Mouse (Mus musculus) forebrain, postnatal 0 days (tissue): ENCODE data around the gene Xpo6. TPM values are rescaled to one million over a fixed set of nuclear protein-coding genes. Genes with fewer than 3 reads are reported as not detected.
A peak's percentile ranks its signal among the peaks of the same experiment; 100 is the strongest.

Source experiments
- ATAC-seq: fragments of 200-750 bp; cut with Nextera tagmentation; 2 replicates; pipeline ENCODE4 v1.8.0; 2017; ENCODE audit warnings: mild to moderate bottlenecking, moderate library complexity
- DNase-seq: peaks from one replicate; pipeline ENCODE4 v3.0.0-alpha.2; 2015
- H3K27ac ChIP-seq: fragments of 300-500 bp; sonication (generic); 2 replicates; pipeline ENCODE4 v1.5.1; 2014; ENCODE audit warnings: low read depth, mild to moderate bottlenecking, antibody characterized with exemption, low read length, moderate library complexity, mixed read lengths
- H3K27me3 ChIP-seq: fragments of 300-500 bp; sonication (generic); 2 replicates; pipeline ENCODE4 v1.6.1; 2014; ENCODE audit warnings: mild to moderate bottlenecking, low read length, mixed read lengths; ENCODE audit not compliant: insufficient read depth
- H3K36me3 ChIP-seq: fragments of 300-500 bp; sonication (generic); 2 replicates; pipeline ENCODE4 v1.6.1; 2014; ENCODE audit warnings: mild to moderate bottlenecking, moderate library complexity; ENCODE audit not compliant: insufficient read depth
- H3K4me1 ChIP-seq: fragments of 300-500 bp; sonication (generic); 2 replicates; pipeline ENCODE4 v1.6.1; 2014; ENCODE audit warnings: antibody characterized with exemption; ENCODE audit not compliant: insufficient read depth
- H3K4me2 ChIP-seq: fragments of 300-500 bp; sonication (generic); 2 replicates; pipeline ENCODE4 v1.6.1; 2014; ENCODE audit warnings: low read depth, mild to moderate bottlenecking, moderate library complexity
- H3K4me3 ChIP-seq: fragments of 300-500 bp; sonication (generic); 2 replicates; pipeline ENCODE4 v1.5.1; 2014; ENCODE audit warnings: low read depth, low read length, mixed read lengths
- H3K9ac ChIP-seq: fragments of 300-500 bp; sonication (generic); 2 replicates; pipeline ENCODE4 v1.6.1; 2014; ENCODE audit warnings: mild to moderate bottlenecking
- H3K9me3 ChIP-seq: fragments of 300-500 bp; sonication (generic); 2 replicates; pipeline ENCODE4 v1.6.1; 2016; ENCODE audit warnings: low read length
- CTCF ChIP-seq: sonication (generic); IDR thresholded peaks from 2 replicates; pipeline ENCODE4 v1.5.1; 2016; ENCODE audit warnings: antibody characterized with exemption, control low read depth, low read depth
- WGBS: fragments of 180-500 bp; shearing (Covaris S2); extraction: QIAGEN DNeasy Blood & Tissue Kit; methylation state at CpG from one replicate; pipeline ENCODE4 v1.1.7; 2014; 5-methylcytosine and 5-hydroxymethylcytosine counted together
- polyA plus RNA-seq: library from polyadenylated mRNA; unstranded; fragments of >200 nt; fragmentation: Nextera tagmentation; extraction: Ambion mirVana; gene quantifications from 2 replicates; pipeline ENCODE4 v1.2.1, GENCODE M21; 2015
- total RNA-seq: library from RNA; depleted of rRNA; stranded (reverse); fragments of >200 nt; gene quantifications from 2 replicates; pipeline ENCODE4 v1.2.3, GENCODE M21; 2014

Xpo6 gene
- total and polyA plus RNA-seq, 2 experiments from 2014 or later, result 42.8 to 81.4 TPM

DNA sequence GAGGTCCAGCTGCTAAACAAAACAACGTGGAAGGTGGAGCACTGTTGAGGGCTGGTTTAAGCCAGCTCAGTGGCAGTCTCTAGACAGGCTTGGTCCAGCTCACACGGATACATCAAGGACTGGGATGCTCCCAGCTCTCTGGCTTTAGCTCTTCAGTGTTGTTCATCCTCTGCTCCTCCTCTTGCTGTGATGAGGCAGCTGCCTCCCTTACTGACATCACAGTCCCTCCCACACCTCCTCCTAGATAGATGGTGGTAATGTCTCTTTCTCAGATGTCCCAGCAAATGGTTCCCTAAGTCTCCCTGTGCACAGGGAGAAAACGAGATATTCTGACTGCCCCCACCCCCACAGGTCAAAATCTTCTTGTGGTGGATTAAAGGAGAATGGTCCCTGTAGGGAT, 107.1 kb downstream of the Xpo6 start:
- Histone ChIP-seq H3K36me3 (no peaks in the 10 kb centered on the region; the same call in 1 of the 2 replicates), H3K27ac (no peak overlapping the region), H3K9me3 (no peaks in the 10 kb centered on the region), H3K9ac (no peak overlapping the region), H3K4me2 (no peak overlapping the region), H3K4me1 (no peaks in the 10 kb centered on the region), H3K27me3 (no peaks in the 10 kb centered on the region), H3K4me3 (no peak overlapping the region)
- ATAC-seq (no peak), DNase-seq (no peak)
- WGBS, result 35% methylated on average over 3 of the region's 3 CpGs
- no peak for TF ChIP-seq CTCF

DNA sequence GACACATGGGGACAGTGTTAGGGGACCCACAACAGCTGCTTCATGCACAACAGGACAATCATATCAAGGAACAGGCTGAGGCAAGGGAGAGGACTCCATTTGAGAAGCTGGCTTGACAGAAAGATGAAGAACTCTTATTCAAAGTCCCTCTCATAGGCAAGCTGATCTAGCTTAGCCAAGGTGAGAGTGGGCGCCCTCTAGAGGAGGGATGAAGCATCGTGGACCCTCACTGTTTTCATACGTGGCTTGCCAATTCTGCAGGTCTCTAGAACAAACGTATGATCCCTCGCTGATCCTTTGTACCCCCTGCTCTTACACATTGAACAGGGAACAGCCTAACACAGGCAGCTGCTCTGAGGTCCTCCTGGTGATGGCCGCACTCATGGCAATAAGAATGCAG, 110.5 kb downstream of the Xpo6 start:
- DNase-seq (peak; percentile 84), ATAC-seq (peak; percentile 38; the same call in 1 of the 2 replicates)
- no peaks in the 10 kb centered on the region for H3K9me3 ChIP-seq
- H3K9ac ChIP-seq, result no peak overlapping the region
- peak; percentile 89 for TF ChIP-seq CTCF
- no peaks in the 10 kb centered on the region for H3K4me1 ChIP-seq
- H3K4me3 ChIP-seq, result no peak overlapping the region
- H3K4me2 ChIP-seq, result no peak overlapping the region
- WGBS, result 9% methylated on average over 6 of the region's 6 CpGs
- H3K27ac ChIP-seq, result no peak overlapping the region
- H3K36me3 ChIP-seq, result no peaks in the 10 kb centered on the region
- no peaks in the 10 kb centered on the region; the same call in 1 of the 2 replicates for H3K27me3 ChIP-seq

DNA sequence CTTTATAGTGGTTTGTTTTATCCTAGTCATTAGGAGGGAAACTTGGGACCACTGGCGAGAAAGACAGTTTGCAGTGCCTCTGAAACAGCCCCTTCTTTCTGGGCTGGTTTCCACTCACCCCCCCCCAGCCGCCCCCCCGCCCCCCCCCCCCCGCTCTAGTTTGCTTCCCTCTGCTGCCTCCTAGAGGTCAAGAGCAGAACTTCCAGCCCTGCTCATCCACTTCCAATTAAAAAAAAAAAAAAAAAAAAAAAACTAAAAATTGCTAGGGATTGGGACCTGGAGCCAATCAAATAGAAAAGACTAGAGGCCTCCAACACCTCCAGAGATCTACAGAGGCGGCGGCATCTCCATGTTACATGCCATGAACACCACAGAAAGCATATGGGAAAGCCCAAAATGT, 112.1 kb downstream of the Xpo6 start:
- ATAC-seq, result no peak; the same call in 1 of the 2 replicates
- peaks cover 3% of the 10 kb centered on the region; the same call in 1 of the 2 replicates for H3K27me3 ChIP-seq
- H3K4me2 ChIP-seq, result no peak overlapping the region
- 28% methylated on average over 3 of the region's 6 CpGs for WGBS
- H3K27ac ChIP-seq, result no peak overlapping the region
- H3K9ac ChIP-seq, result no peak overlapping the region
- H3K4me3 ChIP-seq, result no peak overlapping the region
- no peak for DNase-seq
- no peaks in the 10 kb centered on the region for H3K4me1 ChIP-seq
- no peaks in the 10 kb centered on the region for H3K9me3 ChIP-seq
- no peak; the same call in 1 of the 2 replicates for TF ChIP-seq CTCF
- H3K36me3 ChIP-seq, result no peaks in the 10 kb centered on the region

DNA sequence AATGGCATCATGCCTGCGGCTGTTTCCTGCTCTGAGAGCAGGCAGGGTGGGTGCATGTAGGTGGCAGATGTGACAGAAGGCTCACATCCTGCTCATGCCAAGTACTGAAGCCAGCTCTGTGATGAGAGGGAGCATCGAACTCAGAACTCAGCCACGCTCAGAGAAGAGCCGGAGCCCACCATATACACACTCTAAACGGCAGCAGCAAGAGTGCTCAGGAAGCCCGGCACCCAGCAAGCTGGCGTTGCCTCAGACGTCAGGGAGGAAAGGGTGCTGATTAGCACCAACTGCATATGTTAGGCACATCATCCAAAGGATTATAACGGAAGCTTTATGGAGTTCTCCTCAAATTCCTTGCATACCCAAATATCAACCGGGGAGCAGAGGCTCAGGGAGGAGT, 112.7 kb downstream of the Xpo6 start:
- no peaks in the 10 kb centered on the region for H3K4me1 ChIP-seq
- H3K4me3 ChIP-seq, result no peak overlapping the region
- no peak for TF ChIP-seq CTCF
- H3K9ac ChIP-seq, result no peak overlapping the region
- H3K36me3 ChIP-seq, result no peaks in the 10 kb centered on the region
- ATAC-seq (peak; percentile 30; the same call in 1 of the 2 replicates), DNase-seq (peak; percentile 54)
- peaks cover 5% of the 10 kb centered on the region; the same call in 1 of the 2 replicates for H3K27me3 ChIP-seq
- H3K4me2 ChIP-seq, result no peak overlapping the region
- no peaks in the 10 kb centered on the region for H3K9me3 ChIP-seq
- WGBS, result 44% methylated on average over 10 of the region's 10 CpGs
- H3K27ac ChIP-seq, result no peak overlapping the region

DNA sequence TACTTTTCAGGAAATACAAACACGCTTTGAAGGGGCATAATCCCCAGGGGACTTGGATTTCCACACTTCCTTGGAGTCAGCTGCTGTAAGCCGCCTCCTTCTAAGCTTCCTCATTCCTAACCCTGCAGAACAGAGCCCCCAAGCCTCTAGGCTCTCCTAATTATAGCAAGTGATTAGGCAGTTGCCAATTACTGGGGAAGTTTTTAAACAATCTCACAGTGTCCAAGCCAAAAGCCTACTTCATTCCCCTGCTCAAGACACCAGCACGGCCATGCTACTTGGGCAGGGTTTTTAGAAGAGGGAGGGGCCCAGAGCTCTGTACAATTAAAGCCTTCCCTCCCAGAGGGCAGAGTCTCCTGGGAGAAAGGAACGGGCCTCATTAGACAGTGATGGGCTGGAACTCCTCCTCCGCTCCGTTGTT, 114.0 kb downstream of the Xpo6 start:
- H3K4me3 ChIP-seq, result no peak overlapping the region
- DNase-seq, result peak; percentile 23
- no peak for TF ChIP-seq CTCF
- no peaks in the 10 kb centered on the region for H3K4me1 ChIP-seq
- no peak overlapping the region for H3K9ac ChIP-seq
- no peaks in the 10 kb centered on the region for H3K36me3 ChIP-seq
- no peak overlapping the region for H3K4me2 ChIP-seq
- ATAC-seq, result 0 out of 2 replicates have a peak, but pooled peaks have one; percentile 5
- H3K27me3 ChIP-seq, result peaks cover 5% of the 10 kb centered on the region; the same call in 1 of the 2 replicates
- H3K9me3 ChIP-seq, result no peaks in the 10 kb centered on the region
- no peak overlapping the region for H3K27ac ChIP-seq
- WGBS, result 11% methylated on average over 6 of the region's 6 CpGs

DNA sequence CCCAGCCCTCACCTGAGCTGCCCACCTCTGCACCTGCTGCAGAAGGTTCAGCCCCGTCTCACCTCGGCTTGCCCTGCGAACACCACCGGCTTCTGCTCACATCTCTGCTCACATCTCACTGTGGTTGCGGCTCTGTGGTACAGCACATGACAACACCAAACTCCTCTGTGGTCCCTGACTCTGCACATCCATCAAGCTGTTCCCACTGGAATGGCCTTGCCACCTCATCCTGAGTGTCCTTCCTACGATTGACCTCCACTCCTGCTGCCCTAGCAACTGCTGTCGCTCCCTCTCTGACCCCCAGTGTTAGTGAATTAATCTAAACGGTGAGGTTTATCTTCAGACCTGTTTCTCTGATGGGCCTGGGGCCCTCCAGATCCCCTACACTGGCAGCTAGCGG, 115.1 kb downstream of the Xpo6 start:
- H3K27me3 ChIP-seq, result peaks cover 8% of the 10 kb centered on the region; the same call in 1 of the 2 replicates
- H3K36me3 ChIP-seq, result no peaks in the 10 kb centered on the region
- no peak overlapping the region for H3K4me3 ChIP-seq
- no peak overlapping the region for H3K4me2 ChIP-seq
- ATAC-seq (no peak), DNase-seq (no peak)
- no peak overlapping the region for H3K27ac ChIP-seq
- H3K4me1 ChIP-seq, result no peaks in the 10 kb centered on the region
- TF ChIP-seq CTCF, result no peak
- WGBS, result 95% methylated on average over 9 of the region's 9 CpGs
- H3K9me3 ChIP-seq, result no peaks in the 10 kb centered on the region
- no peak overlapping the region for H3K9ac ChIP-seq

- H3K27ac ChIP-seq, result no peak overlapping the region
- no peaks in the 10 kb centered on the region for H3K36me3 ChIP-seq
- WGBS, result 25% methylated on average over 4 of the region's 4 CpGs
- no peak overlapping the region for H3K4me2 ChIP-seq
- H3K4me1 ChIP-seq, result no peaks in the 10 kb centered on the region
- no peak for TF ChIP-seq CTCF
- H3K27me3 ChIP-seq, result peaks cover 16% of the 10 kb centered on the region; the same call in 1 of the 2 replicates
- no peaks in the 10 kb centered on the region for H3K9me3 ChIP-seq
- H3K9ac ChIP-seq, result no peak overlapping the region
- no peak for DNase-seq
- no peak for ATAC-seq
- H3K4me3 ChIP-seq, result no peak overlapping the region
Observed at GRCm38 (mm10) chr7:126083980-126084348, 116.3 kb downstream of the Xpo6 start.
